Mouse (Mus musculus): ENCODE measurements around the gene Rnf183.

DNA sequence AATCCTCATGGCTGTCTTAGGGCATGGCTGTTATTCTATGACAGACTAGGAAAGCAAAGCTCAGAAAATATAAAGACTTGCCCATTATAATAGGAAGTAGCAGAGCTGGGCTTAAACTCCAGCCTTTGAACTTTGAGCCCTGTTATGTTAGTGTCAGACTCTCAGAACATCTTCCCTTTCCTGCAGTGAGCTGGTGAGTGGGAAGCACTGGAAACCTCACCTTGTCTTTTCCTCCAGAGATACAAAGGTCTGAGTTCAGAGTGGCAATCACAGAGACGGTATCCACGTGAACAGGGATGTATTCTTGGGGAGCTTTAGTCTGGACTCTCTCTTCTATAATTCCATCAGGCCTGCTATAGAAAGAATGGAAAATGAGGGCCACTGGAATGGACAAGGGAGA is 28.1 kb upstream of the Rnf183 start:
- TF ChIP-seq CTCF (IDR thresholded peaks at IDR 0.05; ENCODE audit: insufficient read depth, low read length), result no peak
- TF ChIP-seq POLR2A (IDR thresholded peaks at IDR 0.05; ENCODE audit: borderline replicate concordance, extremely low read depth, low read depth, low read length), result no peak

Measured in lung, adult 2 months (tissue).